Mouse (Mus musculus) Patski (cell line): Measurements from ENCODE around the gene Polg. TPM values are rescaled to one million over a fixed set of nuclear protein-coding genes. Genes with fewer than 3 reads are reported as not detected.

Experiments used
- ATAC-seq: fragments of 100-300 bp; one replicate; pipeline ENCODE4 v1.8.0; 2021
- CTCF ChIA-PET: fragments of 350-600 bp; sonication (Branson Sonifier 250); formaldehyde crosslinking; loops from one replicate; lab custom pipeline; 2022; ENCODE audit warnings: inconsistent platforms; lab: Charles Lee
- POLR2A ChIA-PET: fragments of 350-600 bp; sonication (Branson Sonifier 250); formaldehyde crosslinking; loops from one replicate; lab custom pipeline; 2022; ENCODE audit warnings: antibody characterized with exemption, inconsistent platforms; lab: Charles Lee
- DNase-seq: peaks from one replicate; pipeline ENCODE4 v3.0.0-alpha.2; 2011; ENCODE audit warnings: low read depth, low spot score
- H3K27me3 ChIP-seq: fragments of 371-371 bp; one replicate; pipeline ENCODE4 v1.5.1; 2021
- CTCF ChIP-seq: fragments of 100-300 bp; IDR thresholded peaks from one replicate; pipeline ENCODE4 v1.5.1; 2021
- in situ Hi-C: fragments of 300-500 bp; cut with MboI; formaldehyde crosslinking; loops from 3 replicates; pipeline ENCODE4 v1.11.1; 2018; ENCODE audit warnings: low pct_unique_long_range_greater_than_20kb, mixed read lengths
- polyA plus RNA-seq: library from polyadenylated mRNA; unstranded; gene quantifications from one replicate; pipeline ENCODE4 v1.2.3, GENCODE M21; 2021

The Polg gene
- polyA plus RNA-seq, 1 experiment from 2014 or later, result 74.8 TPM

- no peak for TF ChIP-seq CTCF
- ChIA-PET POLR2A (no interaction called here), CTCF (no interaction called here)
- ATAC-seq (no peak), DNase-seq (no peak)
- in situ Hi-C loops, result no loop called here
- no peaks in the 10 kb centered on the region for H3K27me3 ChIP-seq
Observed at GRCm38 (mm10) chr7:79422876-79423275, 43.3 kb downstream of the Polg start.

DNA sequence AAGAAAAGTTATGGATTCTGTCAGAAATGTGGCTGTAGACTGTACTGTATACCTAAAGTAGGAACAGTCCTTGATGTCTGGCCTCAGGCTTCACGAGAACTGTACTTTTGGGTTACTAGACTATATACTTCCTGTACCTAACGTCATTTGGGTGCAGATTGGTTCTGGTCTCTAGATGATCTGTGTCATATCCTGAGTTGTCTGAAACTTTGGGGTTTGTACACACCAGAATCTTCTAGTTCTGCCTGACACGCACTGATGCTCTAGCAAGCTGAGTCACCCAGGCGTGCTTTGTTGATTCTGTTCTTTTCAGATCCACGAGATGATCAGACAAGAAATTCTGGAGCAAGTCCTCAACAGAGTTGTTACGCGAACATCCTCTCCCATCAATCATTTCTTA, 46.2 kb downstream of the Polg start:
- ChIA-PET CTCF (no interaction called here), POLR2A (no interaction called here)
- ATAC-seq (no peak), DNase-seq (peak; percentile 13)
- H3K27me3 ChIP-seq, result no peaks in the 10 kb centered on the region
- in situ Hi-C loops, result no loop called here
- TF ChIP-seq CTCF, result no peak

- in situ Hi-C loops, result no loop called here
- ChIA-PET CTCF (interaction anchor here (1.1 to 1.2 kb wide), 2 partner anchors 24 to 45 kb away, joined by 3 to 4 read pairs; no protein-coding TSS in a partner anchor), POLR2A (no interaction called here)
- no peak for DNase-seq
- ATAC-seq, result no peak
- H3K27me3 ChIP-seq, result no peaks in the 10 kb centered on the region
- no peak for TF ChIP-seq CTCF
Observed at GRCm38 (mm10) chr7:79414449-79415375, 51.5 kb downstream of the Polg start.

GRCm38 (mm10) chr7:79400296-79400695, 65.9 kb downstream of the Polg start:
- no peak for DNase-seq
- in situ Hi-C loops, result no loop called here
- no peak for TF ChIP-seq CTCF
- CTCF ChIA-PET, result no interaction called here
- POLR2A ChIA-PET, result no interaction called here
- H3K27me3 ChIP-seq, result no peaks in the 10 kb centered on the region
- ATAC-seq, result no peak

- TF ChIP-seq CTCF, result no peak
- ChIA-PET POLR2A (no interaction called here), CTCF (interaction anchor here (1.5 kb wide), 1 partner anchor 25 kb away, joined by 5 read pairs; no protein-coding TSS in a partner anchor)
- DNase-seq, result no peak
- no peak for ATAC-seq
- no peaks in the 10 kb centered on the region for H3K27me3 ChIP-seq
- in situ Hi-C loops, result no loop called here
Observed at GRCm38 (mm10) chr7:79398971-79399370, 67.2 kb downstream of the Polg start.

- TF ChIP-seq CTCF, result no peak
- no peaks in the 10 kb centered on the region for H3K27me3 ChIP-seq
- no peak for DNase-seq
- in situ Hi-C loops, result no loop called here
- ChIA-PET POLR2A (no interaction called here), CTCF (interaction anchor here (1.5 kb wide), 1 partner anchor 26 kb away, joined by 5 read pairs; no protein-coding TSS in a partner anchor)
- ATAC-seq, result no peak
Observed at GRCm38 (mm10) chr7:79398426-79398825, 67.7 kb downstream of the Polg start.

- no peaks in the 10 kb centered on the region for H3K27me3 ChIP-seq
- DNase-seq, result no peak
- ChIA-PET CTCF (interaction anchor here (1.5 kb wide), 1 partner anchor 27 kb away, joined by 5 read pairs; no protein-coding TSS in a partner anchor), POLR2A (interaction anchor here (0.8 kb wide), 1 partner anchor 40 kb away, joined by 3 read pairs; no protein-coding TSS in a partner anchor)
- ATAC-seq, result no peak
- TF ChIP-seq CTCF, result no peak
- in situ Hi-C loops, result no loop called here
Observed at GRCm38 (mm10) chr7:79397446-79397963, 68.7 kb downstream of the Polg start.

Other genes with a start within 250 kb of the Polg start
- 60.0 TPM for gene Abhd2, start 193.2 kb downstream of the Polg start, polyA plus RNA-seq
- not detected for gene Rlbp1, start 79.3 kb downstream of the Polg start, polyA plus RNA-seq
- gene Fanci, start 74.4 kb downstream of the Polg start, polyA plus RNA-seq, result 12.2 TPM
- gene Rhcg, start 151.3 kb upstream of the Polg start, polyA plus RNA-seq, result 0.04 TPM
- gene Ticrr, start 193.8 kb upstream of the Polg start, polyA plus RNA-seq, result 5.1 TPM
- 9.6 TPM for gene Kif7, start 249.4 kb upstream of the Polg start, polyA plus RNA-seq